Mouse (Mus musculus): ENCODE measurements around the gene Cox11.

DNA sequence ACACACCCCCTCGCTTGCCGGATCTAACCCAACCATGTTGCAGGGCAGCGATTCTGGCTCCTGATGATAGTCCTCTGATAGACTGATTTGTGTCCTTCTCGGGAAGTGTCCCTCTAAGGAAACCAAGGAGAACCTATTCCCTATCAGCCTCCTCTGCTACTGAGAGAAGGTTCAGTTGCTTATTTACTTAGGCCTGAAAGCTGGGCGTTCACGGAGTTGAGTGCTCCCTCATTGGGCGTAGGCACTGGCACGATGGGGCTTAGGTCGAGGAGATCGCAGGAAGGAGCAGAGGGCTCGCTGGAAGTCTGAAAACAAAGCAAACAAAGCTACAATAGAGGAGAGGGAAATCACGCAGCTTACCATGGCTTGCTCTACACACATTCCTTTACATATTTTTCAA is 19.6 kb downstream of the Cox11 start:
- TF ChIP-seq CTCF (IDR thresholded peaks at IDR 0.05; ENCODE audit: low read depth) (no peak), EP300 (optimal IDR thresholded peaks at IDR 0.05) (no peak)

Data from stomach, postnatal 0 days (tissue).